Mouse (Mus musculus): Measurements from ENCODE around the gene Pqlc2. TPM values are rescaled to one million over a fixed set of nuclear protein-coding genes. Genes with fewer than 3 reads are reported as not detected.
A peak's percentile ranks its signal among the peaks of the same experiment; 100 is the strongest.

Gene Pqlc2
- total RNA-seq, 2 experiments from 2014 or later: 6.4 to 7.4 TPM

DNA sequence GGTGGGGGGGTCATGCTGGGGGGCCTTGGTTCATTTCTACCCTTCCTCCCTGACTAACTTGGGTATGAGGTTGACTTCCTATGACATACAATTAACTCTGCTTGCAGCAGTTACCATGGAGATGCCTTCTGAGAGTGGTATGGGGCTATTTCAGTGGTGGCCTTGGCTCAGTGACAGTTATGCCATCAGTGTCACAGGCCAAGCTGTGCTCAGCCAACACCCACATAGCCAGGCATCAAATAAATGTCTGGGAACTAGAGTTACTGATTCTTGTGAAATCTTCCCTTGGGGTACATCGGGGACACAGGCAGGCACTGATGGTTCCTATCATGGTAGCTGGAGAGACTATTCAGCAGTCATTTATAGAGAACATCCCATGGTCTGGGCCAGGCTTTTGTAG, 42.3 kb downstream of the Pqlc2 start:
- intact Hi-C loops (cut with DNase I): no loop called here
- DNase-seq: no peak

- DNase-seq: no peak
- intact Hi-C loops (cut with DNase I): no loop called here
Observed at GRCm38 (mm10) chr4:139267335-139267734, 43.2 kb downstream of the Pqlc2 start.

DNA sequence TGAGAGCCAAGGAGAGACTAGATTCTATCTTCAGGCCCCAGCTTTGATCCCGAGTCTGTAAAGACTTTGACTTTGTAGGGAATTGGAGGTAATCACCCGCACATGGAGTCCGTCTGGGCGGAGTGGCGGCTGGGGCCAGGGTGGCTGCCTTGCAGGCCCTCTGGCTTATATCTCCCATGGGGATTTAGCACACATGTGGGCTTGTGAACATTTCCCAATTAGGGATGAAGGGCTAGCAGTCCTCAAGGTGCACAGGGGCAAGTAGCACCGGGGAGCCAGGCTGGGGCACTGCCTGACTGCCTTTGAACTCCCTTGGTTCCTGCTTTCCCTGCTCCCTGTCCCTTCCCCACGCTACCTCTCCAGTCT, 44.0 kb downstream of the Pqlc2 start:
- no peak for DNase-seq
- intact Hi-C loops (cut with DNase I): no loop called here

- intact Hi-C loops (cut with DNase I): no loop called here
- DNase-seq: no peak
Observed at GRCm38 (mm10) chr4:139265783-139266499, 44.6 kb downstream of the Pqlc2 start.

- intact Hi-C loops (cut with DNase I): no loop called here
- DNase-seq: no peak
Observed at GRCm38 (mm10) chr4:139262981-139263380, 47.5 kb downstream of the Pqlc2 start.

GRCm38 (mm10) chr4:139259302-139259871, 51.1 kb downstream of the Pqlc2 start:
- no peak for DNase-seq
- intact Hi-C loops (cut with DNase I): loop anchor here (10.0 kb wide), 1 partner anchor 345 kb away; the partner anchor contains the start of gene Otud3

- no peak for DNase-seq
- intact Hi-C loops (cut with DNase I): loop anchor here (10.0 kb wide), 1 partner anchor 344 kb away; the partner anchor contains the start of gene Otud3
Observed at GRCm38 (mm10) chr4:139258621-139259301, 51.7 kb downstream of the Pqlc2 start.

- intact Hi-C loops (cut with DNase I): loop anchor here (10.0 kb wide), 1 partner anchor 342 kb away; the partner anchor contains the start of gene Otud3
- DNase-seq: no peak
Observed at GRCm38 (mm10) chr4:139256708-139257107, 53.8 kb downstream of the Pqlc2 start.

GRCm38 (mm10) chr4:139256146-139256545, 54.4 kb downstream of the Pqlc2 start:
- DNase-seq: no peak
- intact Hi-C loops (cut with DNase I): loop anchor here (10.0 kb wide), 1 partner anchor 341 kb away; the partner anchor contains the start of gene Otud3

GRCm38 (mm10) chr4:139253206-139253605, 57.3 kb downstream of the Pqlc2 start:
- no peak for DNase-seq
- intact Hi-C loops (cut with DNase I): loop anchor here (5.0 to 10.0 kb wide), 3 partner anchors 61 to 338 kb away; partner anchors contain the start of genes Capzb, Minos1 and Otud3

- intact Hi-C loops (cut with DNase I): loop anchor here (1.0 to 10.0 kb wide), 4 partner anchors 60 to 337 kb away; partner anchors contain the start of genes Capzb, Minos1 and Otud3
- peak; percentile 85 to 86 for DNase-seq
Observed at GRCm38 (mm10) chr4:139252051-139252760, 58.3 kb downstream of the Pqlc2 start.

GRCm38 (mm10) chr4:139250886-139251285, 59.6 kb downstream of the Pqlc2 start:
- no peak for DNase-seq
- intact Hi-C loops (cut with DNase I): loop anchor here (5.0 to 10.0 kb wide), 3 partner anchors 59 to 336 kb away; partner anchors contain the start of genes Capzb, Minos1 and Otud3

- DNase-seq: no peak
- intact Hi-C loops (cut with DNase I): loop anchor here (5.0 to 10.0 kb wide), 3 partner anchors 58 to 335 kb away; partner anchors contain the start of genes Capzb, Minos1 and Otud3
Observed at GRCm38 (mm10) chr4:139250043-139250442, 60.5 kb downstream of the Pqlc2 start.

- intact Hi-C loops (cut with DNase I): no loop called here
- no peak for DNase-seq
Observed at GRCm38 (mm10) chr4:139248736-139249135, 61.8 kb downstream of the Pqlc2 start.

DNA sequence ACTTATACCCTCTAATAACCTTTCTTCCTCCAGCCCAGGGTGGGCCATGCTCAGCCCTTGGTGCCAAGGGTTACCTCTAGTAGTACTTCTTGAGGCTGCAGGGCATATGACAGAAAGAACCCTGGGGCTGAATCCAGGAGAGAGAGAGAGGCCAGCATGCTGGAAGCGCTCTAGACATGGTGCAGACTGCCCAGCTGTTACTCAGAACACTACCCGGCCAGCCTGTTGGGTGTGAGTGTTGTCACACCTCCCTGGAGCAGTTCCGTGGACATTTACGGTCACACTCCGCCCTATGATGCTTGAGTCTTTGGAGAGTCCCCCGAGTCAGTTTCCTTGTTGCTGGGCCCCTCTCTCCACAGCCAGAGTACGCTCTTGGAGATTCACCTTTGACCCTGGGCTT, 62.5 kb downstream of the Pqlc2 start:
- no peak for DNase-seq
- intact Hi-C loops (cut with DNase I): no loop called here

DNA sequence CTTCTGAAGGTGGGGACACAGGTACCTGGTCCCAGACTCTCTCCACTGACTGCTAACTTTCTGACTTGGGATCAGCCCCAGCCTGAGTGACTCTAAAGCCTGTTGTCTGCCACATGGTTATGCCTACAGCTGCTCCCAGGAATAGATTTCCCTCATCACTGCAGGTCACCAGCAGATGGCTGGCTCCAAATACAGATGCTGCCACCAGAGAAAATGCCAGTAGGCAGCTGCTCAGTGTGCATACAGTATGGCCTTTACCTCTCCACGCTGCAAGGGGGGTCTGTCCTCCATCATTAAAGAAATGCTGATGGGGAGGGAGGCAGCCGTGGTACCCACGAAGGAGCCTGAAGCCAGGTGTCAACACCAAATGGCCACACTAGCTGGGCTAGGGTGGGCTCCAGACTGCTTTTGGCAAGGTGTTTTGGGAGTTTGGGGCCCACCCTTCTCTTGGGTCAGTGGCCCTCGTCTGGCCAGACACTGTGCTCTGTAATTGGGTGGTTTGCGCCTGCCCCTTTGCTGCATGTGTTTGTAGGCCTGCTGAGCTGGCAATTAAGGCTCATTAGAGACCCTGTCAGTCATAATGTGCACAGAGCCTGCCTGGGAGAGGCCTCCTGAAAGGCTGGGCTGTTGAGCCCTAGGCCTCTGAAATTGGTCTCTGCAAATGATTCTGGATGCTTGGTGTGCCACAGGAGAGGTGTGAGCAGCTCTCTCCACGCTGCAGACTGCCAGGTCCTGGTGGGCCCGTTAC, 64.2 kb downstream of the Pqlc2 start:
- intact Hi-C loops (cut with DNase I): no loop called here
- no peak for DNase-seq

DNA sequence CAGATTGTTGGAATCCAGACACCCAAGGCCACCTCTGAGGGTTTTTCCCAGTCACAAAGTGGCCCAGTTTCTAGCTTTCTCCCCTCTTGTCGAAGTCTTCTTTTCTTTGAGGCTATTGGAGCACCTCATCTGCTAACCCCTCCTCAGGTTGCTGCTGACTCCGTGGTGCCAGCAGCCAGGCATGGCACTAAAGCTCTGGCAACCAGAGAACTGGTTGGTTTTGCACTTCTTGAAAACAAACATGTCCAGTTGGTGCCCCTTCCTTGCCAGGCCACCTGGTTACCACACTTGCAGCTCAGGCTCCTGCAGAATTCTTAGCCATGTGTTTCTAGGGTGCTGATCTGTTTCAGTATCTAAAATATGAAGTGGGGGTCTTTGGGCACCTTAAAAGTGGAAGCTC, 65.0 kb downstream of the Pqlc2 start:
- no peak for DNase-seq
- intact Hi-C loops (cut with DNase I): no loop called here

DNA sequence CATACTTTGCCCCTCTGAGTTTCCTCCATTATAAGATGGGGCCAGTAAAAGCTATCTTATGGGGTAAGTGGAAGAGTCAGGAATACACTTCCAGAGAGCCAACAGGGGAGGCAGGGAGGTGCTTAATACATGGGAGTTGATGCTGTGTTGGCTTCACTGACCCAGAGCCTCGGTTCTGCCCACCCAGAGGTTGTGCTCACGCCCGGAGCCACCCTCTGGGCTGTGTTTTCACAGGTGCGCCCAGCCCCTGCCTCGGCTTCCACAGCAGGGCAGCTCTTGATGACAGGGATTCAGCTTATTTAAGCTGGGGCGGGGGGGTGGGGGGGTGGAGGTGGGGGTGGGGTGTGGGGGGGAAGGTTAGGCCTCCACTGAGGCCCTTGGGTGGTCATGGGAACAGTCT, 65.7 kb downstream of the Pqlc2 start:
- intact Hi-C loops (cut with DNase I): no loop called here
- no peak for DNase-seq

- DNase-seq: no peak
- intact Hi-C loops (cut with DNase I): no loop called here
Observed at GRCm38 (mm10) chr4:139244176-139244575, 66.3 kb downstream of the Pqlc2 start.

All from heart, postnatal 36 days (tissue).